Mouse (Mus musculus) liver, embryonic 14.5 days (tissue): ENCODE results near the gene 4933430I17Rik.

ENCODE experiments used
- CTCF ChIP-seq: IDR thresholded peaks from 2 replicates; pipeline ENCODE4 v1.5.1; 2016; ENCODE audit warnings: antibody characterized with exemption, low read depth, control low read depth
- EP300 ChIP-seq: IDR thresholded peaks from 2 replicates; pipeline ENCODE4 v1.6.1; 2016; ENCODE audit warnings: antibody characterized with exemption, low read depth

- 0 out of 2 replicates have a peak, but pooled peaks have one; percentile 2 for TF ChIP-seq CTCF
- TF ChIP-seq EP300: no peak
Observed at GRCm38 (mm10) chr4:62583265-62584092, 58.3 kb downstream of the 4933430I17Rik start.
